Mouse (Mus musculus) kidney, adult 2 months (tissue): ENCODE results near the gene Astn2. TPM values are rescaled to one million over a fixed set of nuclear protein-coding genes. Genes with fewer than 3 reads are reported as not detected.
"Not testable (repeated sequence)": the region's sequence is repeated elsewhere in the genome, so short reads cannot be mapped to it uniquely, and the experiment has no call there.

Experiments
- DNase-seq: peaks from one replicate; pipeline ENCODE4 v3.0.0; 2021
- H3K27ac ChIP-seq: fragments of 200-500 bp; 2 replicates; pipeline ENCODE4 v1.5.1; 2012; ENCODE audit warnings: low read depth, low read length, control low read depth, inconsistent platforms; ENCODE audit not compliant: insufficient read depth
- H3K27me3 ChIP-seq: fragments of 200-500 bp; replicated peaks from 2 replicates; pipeline ENCODE4 v1.6.1; 2012; ENCODE audit warnings: mild to moderate bottlenecking, moderate library complexity, low read length, inconsistent platforms; ENCODE audit not compliant: control insufficient read depth, insufficient read depth
- H3K36me3 ChIP-seq: fragments of 200-500 bp; 2 replicates; pipeline ENCODE4 v1.6.1; 2012; ENCODE audit warnings: mild to moderate bottlenecking, moderate library complexity, low read length, inconsistent platforms; ENCODE audit not compliant: control insufficient read depth, insufficient read depth
- H3K4me1 ChIP-seq: fragments of 200-500 bp; 2 replicates; pipeline ENCODE4 v1.6.1; 2011; ENCODE audit warnings: low read length; ENCODE audit not compliant: control insufficient read depth, insufficient read depth
- H3K4me3 ChIP-seq: fragments of 200-500 bp; 2 replicates; pipeline ENCODE4 v1.5.1; 2011; ENCODE audit warnings: mild to moderate bottlenecking, low read depth, low read length, control low read depth; ENCODE audit not compliant: insufficient read depth
- CTCF ChIP-seq: fragments of 200-500 bp; conservative IDR thresholded peaks from 2 replicates; pipeline ENCODE4 v1.5.1; 2011; ENCODE audit warnings: low read depth, mild to moderate bottlenecking, control low read depth, low read length, moderate library complexity, mixed read lengths; ENCODE audit not compliant: insufficient read depth, insufficient read length
- POLR2A ChIP-seq: fragments of 200-500 bp; IDR thresholded peaks from one replicate; pipeline ENCODE4 v1.6.1; 2011; ENCODE audit warnings: low read depth, low read length, control low read depth
- WGBS: fragments of 180-500 bp; shearing (Covaris S2); methylation state at CpG from one replicate; pipeline ENCODE4 v1.1.7; 2018; 5-methylcytosine and 5-hydroxymethylcytosine counted together
- polyA plus RNA-seq: library from polyadenylated mRNA; depleted of rRNA; stranded (reverse); fragments of >200 nt; gene quantifications from 2 replicates; pipeline ENCODE4 v1.2.3, GENCODE M21; 2012

Gene Astn2
- polyA plus RNA-seq, 1 experiment = 2.5 TPM

- H3K27ac ChIP-seq = no peak overlapping the region
- no peaks in the 10 kb centered on the region for H3K36me3 ChIP-seq
- no peak overlapping the region for H3K4me3 ChIP-seq
- WGBS = 85% methylated on average over 5 of the region's 5 CpGs
- H3K4me1 ChIP-seq = no peaks in the 10 kb centered on the region
- no peak for DNase-seq
- TF ChIP-seq POLR2A (no peak), CTCF (no peak)
- H3K27me3 ChIP-seq = no peaks in the 10 kb centered on the region
Observed at GRCm38 (mm10) chr4:65695241-65695640, 709.2 kb downstream of the Astn2 start.

GRCm38 (mm10) chr4:65694011-65694410, 710.4 kb downstream of the Astn2 start:
- Histone ChIP-seq H3K4me3 (no peak overlapping the region), H3K4me1 (no peaks in the 10 kb centered on the region), H3K27me3 (no peaks in the 10 kb centered on the region), H3K36me3 (no peaks in the 10 kb centered on the region), H3K27ac (no peak overlapping the region)
- DNase-seq = no peak
- 88% methylated on average over 5 of the region's 5 CpGs for WGBS
- no peak for TF ChIP-seq POLR2A
- TF ChIP-seq CTCF = no peak

GRCm38 (mm10) chr4:65687006-65687723, 717.2 kb downstream of the Astn2 start:
- H3K36me3 ChIP-seq = no peaks in the 10 kb centered on the region
- no peak for DNase-seq
- H3K4me1 ChIP-seq = no peaks in the 10 kb centered on the region
- TF ChIP-seq CTCF (no peak), POLR2A (no peak)
- H3K4me3 ChIP-seq = no peak overlapping the region
- WGBS = 64% methylated on average over 1 of the region's 1 CpGs
- H3K27me3 ChIP-seq = no peaks in the 10 kb centered on the region
- H3K27ac ChIP-seq = no peak overlapping the region

GRCm38 (mm10) chr4:65686258-65687005, 718.0 kb downstream of the Astn2 start:
- Histone ChIP-seq H3K4me3 (no peak overlapping the region), H3K36me3 (no peaks in the 10 kb centered on the region), H3K27me3 (no peaks in the 10 kb centered on the region), H3K4me1 (no peaks in the 10 kb centered on the region), H3K27ac (no peak overlapping the region)
- TF ChIP-seq CTCF = no peak
- no peak for TF ChIP-seq POLR2A
- no peak for DNase-seq
- WGBS = 56% methylated on average over 3 of the region's 3 CpGs

- Histone ChIP-seq H3K4me3 (no peak overlapping the region), H3K27me3 (no peaks in the 10 kb centered on the region), H3K4me1 (no peaks in the 10 kb centered on the region), H3K27ac (no peak overlapping the region), H3K36me3 (no peaks in the 10 kb centered on the region)
- 62% methylated on average over 3 of the region's 3 CpGs for WGBS
- DNase-seq = no peak
- TF ChIP-seq CTCF = no peak
Observed at GRCm38 (mm10) chr4:65684401-65684800, 720.0 kb downstream of the Astn2 start.

GRCm38 (mm10) chr4:65679786-65680185, 724.6 kb downstream of the Astn2 start:
- not testable (repeated sequence) for DNase-seq, H3K27me3 ChIP-seq, H3K4me3 ChIP-seq, H3K36me3 ChIP-seq, H3K4me1 ChIP-seq, H3K27ac ChIP-seq
- WGBS = 42% methylated on average over 2 of the region's 2 CpGs

- Histone ChIP-seq H3K4me3 (no peak overlapping the region), H3K27me3 (no peaks in the 10 kb centered on the region), H3K4me1 (no peaks in the 10 kb centered on the region), H3K36me3 (no peaks in the 10 kb centered on the region), H3K27ac (no peak overlapping the region)
- WGBS = 26% methylated on average over 5 of the region's 5 CpGs
- no peak for DNase-seq
- TF ChIP-seq CTCF (no peak), POLR2A (no peak)
Observed at GRCm38 (mm10) chr4:65678929-65679328, 725.5 kb downstream of the Astn2 start.
